Mouse (Mus musculus): ENCODE measurements around the gene Fam32a. TPM values are rescaled to one million over a fixed set of nuclear protein-coding genes. Genes with fewer than 3 reads are reported as not detected.

Gene Fam32a
- polyA plus RNA-seq (2015; fragmentation: Nextera tagmentation; extraction: Ambion mirVana), result 27.5 and 28.4 TPM in 2 replicates

GRCm38 (mm10) chr8:72219541-72220363, at the start of gene Fam32a:
Fam32a (plus strand) TSS chr8:72219730.
- H3K27ac ChIP-seq (ENCODE audit: low read depth), result peak within 1 kb of the TSS; percentile 88
- peak; percentile 95 for ATAC-seq
- peak within 1 kb of the TSS; percentile 73 for H3K4me3 ChIP-seq (ENCODE audit: low read depth, low read length)
- TF ChIP-seq CTCF (IDR thresholded peaks at IDR 0.05; ENCODE audit: low read depth), result no peak
- peak; percentile 47; the same call in 1 of the 2 replicates for TF ChIP-seq EP300 (IDR thresholded peaks at IDR 0.05; ENCODE audit: low read depth)
- DNase-seq, result peak; percentile 94
- 7% methylated on average over 39 of the region's 39 CpGs for WGBS (ENCODE audit: insufficient replicate concordance)
- H3K36me3 ChIP-seq (replicated peaks; ENCODE audit: insufficient read depth, low read length), result peaks cover 28% of the 10 kb centered on the region
- no peaks in the 10 kb centered on the region for H3K9me3 ChIP-seq (ENCODE audit: low read length)
- H3K4me2 ChIP-seq (ENCODE audit: low read depth, low read length), result peak within 1 kb of the TSS; percentile 82
- H3K9ac ChIP-seq (replicated peaks), result peak within 1 kb of the TSS; percentile 80
- H3K27me3 ChIP-seq (ENCODE audit: insufficient read depth, low read length), result no peaks in the 10 kb centered on the region
- peaks cover 12% of the 10 kb centered on the region; the same call in 1 of the 2 replicates for H3K4me1 ChIP-seq (ENCODE audit: insufficient read depth)

DNA sequence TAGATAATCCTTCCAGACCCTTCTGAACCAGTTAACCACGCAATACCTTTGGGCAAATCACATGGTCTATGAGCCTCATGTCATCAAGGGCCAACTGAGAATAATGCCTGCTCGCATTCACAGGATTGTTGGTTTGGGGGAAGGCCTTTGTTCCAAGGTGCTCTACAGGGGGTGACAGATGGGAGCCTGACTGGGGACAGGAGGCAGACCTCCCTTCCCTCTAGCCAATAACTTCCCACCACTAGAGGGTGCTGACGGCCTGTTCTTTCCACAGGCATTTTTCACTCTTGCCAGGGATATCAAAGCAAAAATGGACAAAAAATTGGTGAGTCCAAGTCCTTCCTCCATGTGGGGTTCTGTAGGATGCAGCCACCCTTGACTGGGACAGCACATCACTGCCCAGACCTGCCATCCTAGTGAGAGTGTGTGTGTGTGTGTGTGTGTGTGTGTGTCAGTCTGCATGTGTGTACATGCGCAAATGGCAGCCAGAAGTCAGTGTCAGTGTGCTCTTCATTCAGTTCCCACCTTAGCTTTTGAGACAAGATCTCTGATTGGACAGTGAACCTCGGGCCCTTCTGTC, 42.1 kb upstream of the Fam32a start:
- no peak overlapping the region for H3K4me2 ChIP-seq (ENCODE audit: low read depth, low read length)
- no peak overlapping the region for H3K4me3 ChIP-seq (ENCODE audit: low read depth, low read length)
- H3K36me3 ChIP-seq (replicated peaks; ENCODE audit: insufficient read depth, low read length), result peaks cover 84% of the 10 kb centered on the region
- no peak for TF ChIP-seq EP300 (IDR thresholded peaks at IDR 0.05; ENCODE audit: low read depth)
- peak; percentile 92 for TF ChIP-seq CTCF (IDR thresholded peaks at IDR 0.05; ENCODE audit: low read depth)
- DNase-seq (peak; percentile 80), ATAC-seq (peak; percentile 64)
- no peak overlapping the region for H3K9ac ChIP-seq (replicated peaks)
- no peak overlapping the region for H3K27ac ChIP-seq (ENCODE audit: low read depth)
- H3K4me1 ChIP-seq (ENCODE audit: insufficient read depth), result no peaks in the 10 kb centered on the region
- no peaks in the 10 kb centered on the region for H3K9me3 ChIP-seq (ENCODE audit: low read length)
- H3K27me3 ChIP-seq (ENCODE audit: insufficient read depth, low read length), result no peaks in the 10 kb centered on the region
- WGBS (ENCODE audit: insufficient replicate concordance), result 66% methylated on average over 5 of the region's 5 CpGs

GRCm38 (mm10) chr8:72183554-72184202, 35.9 kb upstream of the Fam32a start:
- Histone ChIP-seq H3K9ac (replicated peaks) (no peak overlapping the region), H3K27me3 (ENCODE audit: insufficient read depth, low read length) (no peaks in the 10 kb centered on the region), H3K4me2 (ENCODE audit: low read depth, low read length) (no peak overlapping the region), H3K27ac (ENCODE audit: low read depth) (peak overlapping the region; percentile 51), H3K4me3 (ENCODE audit: low read depth, low read length) (no peak overlapping the region), H3K36me3 (replicated peaks; ENCODE audit: insufficient read depth, low read length) (peaks cover 26% of the 10 kb centered on the region), H3K4me1 (ENCODE audit: insufficient read depth) (peaks cover 5% of the 10 kb centered on the region), H3K9me3 (ENCODE audit: low read length) (no peaks in the 10 kb centered on the region)
- 48% methylated on average over 2 of the region's 2 CpGs for WGBS (ENCODE audit: insufficient replicate concordance)
- ATAC-seq, result peak; percentile 50
- no peak for TF ChIP-seq CTCF (IDR thresholded peaks at IDR 0.05; ENCODE audit: low read depth)
- no peak for TF ChIP-seq EP300 (IDR thresholded peaks at IDR 0.05; ENCODE audit: low read depth)
- DNase-seq, result no peak

DNA sequence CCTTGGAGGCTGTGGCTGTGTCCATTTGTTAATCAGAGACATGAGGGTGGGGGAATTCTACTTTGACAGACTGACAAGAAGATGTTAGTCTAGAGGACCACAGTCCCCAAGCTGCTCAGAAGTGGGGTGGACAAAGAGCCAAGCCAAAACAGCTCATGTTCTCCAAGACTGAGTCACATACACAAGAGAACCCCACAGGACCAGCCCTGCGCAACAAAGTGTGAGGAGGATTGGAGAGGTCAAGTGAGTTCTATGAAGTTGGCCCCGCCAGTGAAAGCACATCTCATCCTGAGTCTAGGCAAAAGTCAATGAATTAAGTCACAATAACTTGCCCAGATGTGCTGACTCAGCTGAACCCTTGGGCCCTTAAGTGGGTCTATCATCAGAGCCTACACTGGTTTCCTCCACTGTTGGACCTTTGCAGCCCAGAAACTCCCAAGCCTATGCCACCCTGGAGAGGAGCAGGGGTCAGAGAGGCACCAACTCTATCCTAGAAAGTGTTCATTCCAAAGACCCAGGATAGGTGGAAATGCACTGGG, 31.7 kb upstream of the Fam32a start:
- no peak for DNase-seq
- H3K27ac ChIP-seq (ENCODE audit: low read depth), result no peak overlapping the region
- no peak overlapping the region for H3K9ac ChIP-seq (replicated peaks)
- H3K4me1 ChIP-seq (ENCODE audit: insufficient read depth), result peaks cover 9% of the 10 kb centered on the region
- no peak for ATAC-seq
- H3K36me3 ChIP-seq (replicated peaks; ENCODE audit: insufficient read depth, low read length), result no peaks in the 10 kb centered on the region
- H3K4me3 ChIP-seq (ENCODE audit: low read depth, low read length), result no peak overlapping the region
- H3K27me3 ChIP-seq (ENCODE audit: insufficient read depth, low read length), result no peaks in the 10 kb centered on the region
- no peaks in the 10 kb centered on the region for H3K9me3 ChIP-seq (ENCODE audit: low read length)
- WGBS (ENCODE audit: insufficient replicate concordance), result 64% methylated on average over 2 of the region's 2 CpGs
- no peak overlapping the region for H3K4me2 ChIP-seq (ENCODE audit: low read depth, low read length)
- TF ChIP-seq CTCF (IDR thresholded peaks at IDR 0.05; ENCODE audit: low read depth) (no peak), EP300 (IDR thresholded peaks at IDR 0.05; ENCODE audit: low read depth) (no peak)

- no peak for TF ChIP-seq EP300 (IDR thresholded peaks at IDR 0.05; ENCODE audit: low read depth)
- peak; percentile 52 for TF ChIP-seq CTCF (IDR thresholded peaks at IDR 0.05; ENCODE audit: low read depth)
- peak within 1 kb of the TSS; percentile 33 for H3K9ac ChIP-seq (replicated peaks)
- H3K27ac ChIP-seq (ENCODE audit: low read depth), result peak within 1 kb of the TSS; percentile 50; the same call in 1 of the 2 replicates
- H3K4me2 ChIP-seq (ENCODE audit: low read depth, low read length), result peak within 1 kb of the TSS; percentile 59
- no peaks in the 10 kb centered on the region for H3K36me3 ChIP-seq (replicated peaks; ENCODE audit: insufficient read depth, low read length)
- 54% methylated on average over 12 of the region's 12 CpGs for WGBS (ENCODE audit: insufficient replicate concordance)
- peak within 1 kb of the TSS; percentile 34 for H3K4me3 ChIP-seq (ENCODE audit: low read depth, low read length)
- H3K27me3 ChIP-seq (ENCODE audit: insufficient read depth, low read length), result no peaks in the 10 kb centered on the region
- H3K4me1 ChIP-seq (ENCODE audit: insufficient read depth), result peaks cover 4% of the 10 kb centered on the region
- DNase-seq (peak; percentile 55), ATAC-seq (peak; percentile 77)
- H3K9me3 ChIP-seq (ENCODE audit: low read length), result no peaks in the 10 kb centered on the region
These were observed 29.9 kb upstream of the Fam32a start, which contains the start of gene Hsh2d for GRCm38 (mm10) chr8:72189417-72190214. Hsh2d (plus strand) TSS chr8:72189638.

Measured in liver, postnatal 0 days (tissue).